Mouse (Mus musculus): ENCODE results near the gene Gpr33.

DNA sequence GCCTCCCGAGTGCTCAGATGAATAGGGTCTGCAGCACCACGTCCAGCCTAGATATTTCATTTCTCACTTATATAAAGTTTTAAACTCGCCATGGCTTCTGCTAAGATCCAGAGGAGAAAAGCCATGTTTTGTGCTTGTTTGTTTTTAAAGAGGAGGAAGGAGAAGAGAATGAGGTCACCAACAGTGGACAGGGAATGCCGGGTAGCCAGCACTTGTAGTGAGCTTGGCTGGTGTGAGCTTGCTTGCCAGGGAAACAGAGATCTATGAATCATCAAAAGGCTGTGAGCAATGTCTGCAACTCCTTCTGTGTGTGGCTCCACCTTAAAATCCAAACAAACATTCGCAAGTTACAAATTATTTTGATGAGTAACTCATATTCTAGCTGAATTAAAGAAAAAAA is 39.3 kb downstream of the Gpr33 start:
- TF ChIP-seq CTCF (IDR thresholded peaks at IDR 0.05; ENCODE audit: extremely low read depth, insufficient read length, insufficient replicate concordance, low read depth, low read length) (no peak), POLR2A (IDR thresholded peaks at IDR 0.05; ENCODE audit: low read depth, low read length) (no peak)

All from small intestine, adult 2 months (tissue).